Mouse (Mus musculus): ENCODE results near the gene Chrm1. TPM values are rescaled to one million over a fixed set of nuclear protein-coding genes. Genes with fewer than 3 reads are reported as not detected.

Gene Chrm1
- total and polyA plus RNA-seq, 3 experiments, result under 0.01 to 0.01 TPM; not detected in 1

DNA sequence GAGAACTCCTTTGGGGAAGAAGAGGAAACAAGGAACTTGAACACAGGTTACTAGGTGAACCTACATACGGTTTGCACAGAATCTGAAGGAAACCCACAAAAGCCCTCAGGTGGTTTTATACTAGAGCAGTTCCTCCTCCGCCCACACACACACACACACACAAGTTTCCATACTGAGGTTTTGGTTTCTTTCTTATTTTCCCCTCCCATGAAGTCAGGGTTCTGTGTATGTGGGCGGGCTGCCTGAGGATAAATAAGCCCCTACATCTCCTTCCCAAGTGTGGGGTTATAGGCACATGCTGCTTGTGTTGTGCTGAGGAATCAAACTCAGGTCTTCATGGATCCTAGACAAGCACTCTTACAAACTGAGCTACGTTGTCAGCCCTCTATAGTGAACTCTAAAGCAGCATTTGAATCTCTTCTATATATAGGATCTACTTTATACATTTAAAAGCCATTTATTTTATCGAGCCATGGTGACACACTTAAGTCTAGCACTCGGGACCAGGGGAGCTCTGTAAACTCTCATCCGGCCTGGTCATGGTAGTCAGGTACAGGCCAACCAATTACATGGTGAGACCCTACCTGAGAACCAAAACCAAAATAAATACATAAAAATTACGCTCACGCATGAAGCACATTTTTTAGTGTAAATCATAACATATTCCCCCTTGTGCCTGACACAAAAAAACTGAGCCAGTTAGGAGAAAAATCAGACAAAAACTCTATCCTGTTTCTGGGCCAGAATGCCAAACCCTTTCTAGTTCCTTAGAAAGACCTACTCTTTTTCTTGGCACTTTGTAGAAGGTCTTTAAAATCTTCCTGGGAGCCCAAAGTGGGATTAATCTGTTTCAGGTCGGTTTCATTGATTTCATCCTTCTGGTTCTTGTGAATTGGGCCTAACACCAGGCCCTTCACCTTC, 48.6 kb downstream of the Chrm1 start:
- Histone ChIP-seq H3K79me2 (ENCODE audit: control insufficient read depth, insufficient read depth, low read length, poor library complexity) (peaks cover 34% of the 10 kb centered on the region), H3K9ac (ENCODE audit: control insufficient read depth, low read depth, low read length, poor library complexity, severe bottlenecking) (peak overlapping the region; percentile 90), H3K36me3 (ENCODE audit: control insufficient read depth in 1 of 2, insufficient read depth in 2 of 2, low read length in 2 of 2) (peaks cover 19 to 33% of the 10 kb centered on the region in 2 experiments), H3K4me3 (ENCODE audit: control insufficient read depth in 1 of 2, insufficient read depth in 1 of 2, low read depth in 2 of 2, low read length in 2 of 2) (peak overlapping the region; percentile 82 to 88), H3K9me3 (replicated peaks; ENCODE audit: insufficient read depth, low read length) (no peaks in the 10 kb centered on the region), H3K27me3 (ENCODE audit: control insufficient read depth in 1 of 2, insufficient read depth in 2 of 2, low read length in 2 of 2) (no peaks in the 10 kb centered on the region), H3K4me1 (ENCODE audit: control insufficient read depth in 1 of 2, insufficient read depth in 2 of 2, low read length in 2 of 2) (peaks cover 5 to 31% of the 10 kb centered on the region in 2 experiments; a peak in 3 of 4 replicates), H3K27ac (ENCODE audit: control insufficient read depth, low read depth, low read length) (peak overlapping the region; percentile 91)
- DNase-seq (ENCODE audit: low read depth, low spot score), result peak; percentile 78
- TF ChIP-seq USF2 (IDR thresholded peaks at IDR 0.05; ENCODE audit: borderline replicate concordance in 1 of 2, insufficient read depth in 1 of 2, low read depth in 1 of 2, low read length in 2 of 2) (no peak), JUND (IDR thresholded peaks at IDR 0.05; ENCODE audit: low read depth, low read length) (no peak), E2F4 (IDR thresholded peaks at IDR 0.05; ENCODE audit: borderline replicate concordance, low read depth, low read length) (no peak), RAD21 (IDR thresholded peaks at IDR 0.05; ENCODE audit: low read depth, low read length) (no peak), SIN3A (IDR thresholded peaks at IDR 0.05; ENCODE audit: low read length) (peak; percentile 64), ZMIZ1 (IDR thresholded peaks at IDR 0.05; ENCODE audit: low read depth, low read length) (no peak; the same call in 1 of the 2 replicates), MAX (IDR thresholded peaks at IDR 0.05; ENCODE audit: low read length) (0 out of 2 replicates have a peak, but pooled peaks have one; percentile 14), GABPA (IDR thresholded peaks at IDR 0.05; ENCODE audit: low read depth, low read length) (no peak), BHLHE40 (IDR thresholded peaks at IDR 0.05; ENCODE audit: borderline replicate concordance, low read depth, low read length) (no peak), CHD2 (IDR thresholded peaks at IDR 0.05; ENCODE audit: low read length) (no peak), ELF1 (IDR thresholded peaks at IDR 0.05; ENCODE audit: low read depth, low read length) (no peak), TCF12 (IDR thresholded peaks at IDR 0.05; ENCODE audit: low read depth, low read length) (no peak), USF1 (IDR thresholded peaks at IDR 0.05; ENCODE audit: low read depth, low read length) (no peak), SMC3 (IDR thresholded peaks at IDR 0.05; ENCODE audit: low read depth, low read length) (no peak), MXI1 (IDR thresholded peaks at IDR 0.05; ENCODE audit: low read depth, low read length) (peak; percentile 65; the same call in 1 of the 2 replicates), EP300 (IDR thresholded peaks at IDR 0.05; ENCODE audit: low read depth in 1 of 2, low read length in 2 of 2) (no peak), RCOR1 (IDR thresholded peaks at IDR 0.05; ENCODE audit: low read depth, low read length) (no peak; the same call in 1 of the 2 replicates), TAL1 (IDR thresholded peaks at IDR 0.05; ENCODE audit: low read length) (no peak), MEF2A (IDR thresholded peaks at IDR 0.05; ENCODE audit: extremely low read depth, insufficient replicate concordance, low read depth, low read length, poor library complexity, severe bottlenecking) (no peak), NELFE (IDR thresholded peaks at IDR 0.05; ENCODE audit: low read depth, low read length) (no peak), TBP (IDR thresholded peaks at IDR 0.05; ENCODE audit: low read depth, low read length) (peak; percentile 67), MYB (IDR thresholded peaks at IDR 0.05; ENCODE audit: low read depth, low read length) (no peak), POLR2AphosphoS2 (IDR thresholded peaks at IDR 0.05; ENCODE audit: low read length) (peak; percentile 71; the same call in 1 of the 2 replicates), MYC (IDR thresholded peaks at IDR 0.05; ENCODE audit: low read depth, low read length) (no peak), KAT2A (conservative IDR thresholded peaks at IDR 0.05; ENCODE audit: low read depth, low read length) (no peak), ETS1 (IDR thresholded peaks at IDR 0.05; ENCODE audit: low read depth, low read length) (peak; percentile 60), MAFK (IDR thresholded peaks at IDR 0.05; ENCODE audit: borderline replicate concordance, low read depth, low read length) (no peak), GATA1 (IDR thresholded peaks at IDR 0.05; ENCODE audit: low read depth, low read length) (no peak), ZC3H11A (IDR thresholded peaks at IDR 0.05; ENCODE audit: low read depth, low read length) (no peak), CTCF (IDR thresholded peaks at IDR 0.05 in 2 of 3, conservative IDR thresholded peaks at IDR 0.05 in 1 of 3; ENCODE audit: control insufficient read depth in 1 of 3, insufficient read depth in 1 of 3, low read depth in 2 of 3, low read length in 3 of 3, poor library complexity in 1 of 3, severe bottlenecking in 1 of 3) (no peak), MAZ (IDR thresholded peaks at IDR 0.05; ENCODE audit: low read depth, low read length) (no peak), NRF1 (IDR thresholded peaks at IDR 0.05; ENCODE audit: insufficient read depth, low read depth, low read length, poor library complexity, severe bottlenecking) (no peak), UBTF (IDR thresholded peaks at IDR 0.05; ENCODE audit: borderline replicate concordance, insufficient read depth, low read depth, low read length) (no peak), POLR2AphosphoS5 (IDR thresholded peaks at IDR 0.05; ENCODE audit: borderline replicate concordance, low read depth, low read length) (no peak), HCFC1 (IDR thresholded peaks at IDR 0.05; ENCODE audit: low read depth, low read length) (no peak)

All from MEL (cell line).